Mouse (Mus musculus) forebrain, embryonic 16.5 days (tissue): ENCODE results near the gene Git1. TPM values are rescaled to one million over a fixed set of nuclear protein-coding genes. Genes with fewer than 3 reads are reported as not detected.

Experiments used
- ATAC-seq: fragments of 200-750 bp; cut with Nextera tagmentation; 2 replicates; pipeline ENCODE4 v1.8.0; 2017; ENCODE audit warnings: mild to moderate bottlenecking, moderate library complexity
- H3K27ac ChIP-seq: fragments of 300-500 bp; sonication (generic); 2 replicates; pipeline ENCODE4 v1.5.1; 2014; ENCODE audit warnings: low read length, control low read depth
- H3K27me3 ChIP-seq: fragments of 300-500 bp; sonication (generic); replicated peaks from 2 replicates; pipeline ENCODE4 v1.6.1; 2014; ENCODE audit warnings: low read length; ENCODE audit not compliant: control insufficient read depth, insufficient read depth
- H3K36me3 ChIP-seq: fragments of 300-500 bp; sonication (generic); 2 replicates; pipeline ENCODE4 v1.6.1; 2014; ENCODE audit not compliant: control insufficient read depth, insufficient read depth
- H3K4me1 ChIP-seq: fragments of 300-500 bp; sonication (generic); replicated peaks from 2 replicates; pipeline ENCODE4 v1.6.1; 2014; ENCODE audit warnings: low read length; ENCODE audit not compliant: control insufficient read depth, insufficient read depth
- H3K4me2 ChIP-seq: fragments of 300-500 bp; sonication (generic); 2 replicates; pipeline ENCODE4 v1.6.1; 2014; ENCODE audit warnings: mild to moderate bottlenecking, low read length, control low read depth
- H3K4me3 ChIP-seq: fragments of 300-500 bp; sonication (generic); replicated peaks from 2 replicates; pipeline ENCODE4 v1.5.1; 2014; ENCODE audit warnings: mild to moderate bottlenecking, low read length, control low read depth
- H3K9ac ChIP-seq: fragments of 300-500 bp; sonication (generic); replicated peaks from 2 replicates; pipeline ENCODE4 v1.6.1; 2014; ENCODE audit warnings: low read depth, low read length, control low read depth
- H3K9me3 ChIP-seq: fragments of 300-500 bp; sonication (generic); 2 replicates; pipeline ENCODE4 v1.6.1; 2016; ENCODE audit warnings: low read length; ENCODE audit not compliant: control insufficient read depth
- WGBS: fragments of 180-500 bp; shearing (Covaris S2); extraction: QIAGEN DNeasy Blood & Tissue Kit; methylation state at CpG from one replicate; pipeline ENCODE4 v1.1.7; 2014; 5-methylcytosine and 5-hydroxymethylcytosine counted together
- polyA plus RNA-seq: library from polyadenylated mRNA; unstranded; fragments of >200 nt; fragmentation: Nextera tagmentation; extraction: Ambion mirVana; gene quantifications from 2 replicates; pipeline ENCODE4 v1.2.1, GENCODE M21; 2015

Gene Git1
- 14.1 and 16.3 TPM in 2 replicates for polyA plus RNA-seq

DNA sequence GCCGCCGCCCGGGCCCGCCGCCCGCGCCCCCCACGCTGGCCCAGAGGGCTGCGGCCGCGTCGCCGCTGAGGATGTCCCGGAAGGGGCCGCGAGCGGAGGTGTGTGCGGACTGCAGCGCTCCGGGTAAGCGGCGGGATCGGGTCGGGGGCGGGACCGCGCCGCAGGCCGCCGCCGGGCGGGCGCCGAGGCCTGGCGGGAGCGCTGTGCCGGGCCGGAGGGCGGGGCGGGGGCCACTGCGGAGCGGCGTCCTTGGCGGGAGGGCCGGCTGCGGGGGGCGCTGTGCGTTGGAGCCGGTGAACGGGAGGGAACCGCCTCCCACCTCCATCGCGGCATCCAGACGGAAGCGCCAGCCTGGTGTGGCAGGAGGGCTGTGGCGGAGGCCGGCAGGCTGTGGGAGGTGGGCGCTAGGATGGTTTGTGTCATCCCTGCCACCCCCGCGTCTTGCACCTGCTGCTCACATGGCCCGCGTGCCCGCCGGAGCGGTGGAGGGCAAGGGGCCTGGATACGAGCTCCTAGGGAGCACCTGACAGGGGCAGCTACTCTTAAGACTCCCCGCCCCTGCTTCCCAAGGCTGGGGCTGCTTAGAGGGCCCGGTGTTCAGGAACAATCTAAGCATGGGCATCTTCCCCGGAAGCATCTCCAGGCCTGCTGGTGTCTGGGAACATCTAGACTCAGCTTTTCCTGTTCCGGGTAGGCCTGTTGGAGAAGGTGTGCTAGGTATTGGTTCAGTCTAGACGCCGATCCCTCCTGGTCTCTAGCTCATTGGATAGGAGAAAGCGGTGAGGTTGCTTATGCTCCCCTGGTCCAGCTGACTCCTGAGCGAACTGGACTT is at the start of gene Git1:
Gene Git1, plus strand, starts transcription at position 51 of the 832 bp plus-strand sequence.
- Histone ChIP-seq H3K9me3 (no peaks in the 10 kb centered on the region), H3K9ac (peak within 1 kb of the TSS; percentile 88), H3K36me3 (no peaks in the 10 kb centered on the region), H3K4me3 (peak within 1 kb of the TSS; percentile 71), H3K27ac (peak within 1 kb of the TSS; percentile 95), H3K27me3 (no peaks in the 10 kb centered on the region), H3K4me1 (peaks cover 47% of the 10 kb centered on the region), H3K4me2 (peak within 1 kb of the TSS; percentile 94)
- no peak for ATAC-seq
- under 1% methylated on average over 62 of the region's 74 CpGs for WGBS

DNA sequence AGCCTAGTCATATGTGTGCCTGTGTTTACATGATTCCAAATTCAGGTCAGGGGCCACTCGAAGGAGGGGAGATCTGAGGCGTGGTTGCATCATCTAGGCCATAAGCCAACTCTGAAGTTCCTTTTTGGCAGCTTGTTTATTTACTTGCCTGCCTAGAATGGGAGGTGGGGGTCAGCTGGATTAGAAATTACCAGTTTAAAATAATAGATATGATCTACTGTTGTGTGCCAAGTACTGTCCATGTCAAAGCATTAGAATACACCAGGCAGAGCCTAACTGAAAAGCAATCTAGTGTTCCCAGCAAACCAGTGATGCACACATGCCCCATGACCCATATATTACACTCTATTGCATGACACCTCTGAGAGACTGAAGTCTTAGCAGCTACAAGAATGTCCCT is 48.4 kb upstream of the Git1 start:
- no peak overlapping the region for H3K9ac ChIP-seq
- no peak overlapping the region for H3K4me3 ChIP-seq
- H3K4me2 ChIP-seq, result no peak overlapping the region
- WGBS, result 76% methylated on average over 2 of the region's 2 CpGs
- H3K27ac ChIP-seq, result no peak overlapping the region
- no peaks in the 10 kb centered on the region for H3K27me3 ChIP-seq
- no peaks in the 10 kb centered on the region for H3K4me1 ChIP-seq
- H3K9me3 ChIP-seq, result no peaks in the 10 kb centered on the region
- peaks cover 14% of the 10 kb centered on the region for H3K36me3 ChIP-seq
- ATAC-seq, result no peak

DNA sequence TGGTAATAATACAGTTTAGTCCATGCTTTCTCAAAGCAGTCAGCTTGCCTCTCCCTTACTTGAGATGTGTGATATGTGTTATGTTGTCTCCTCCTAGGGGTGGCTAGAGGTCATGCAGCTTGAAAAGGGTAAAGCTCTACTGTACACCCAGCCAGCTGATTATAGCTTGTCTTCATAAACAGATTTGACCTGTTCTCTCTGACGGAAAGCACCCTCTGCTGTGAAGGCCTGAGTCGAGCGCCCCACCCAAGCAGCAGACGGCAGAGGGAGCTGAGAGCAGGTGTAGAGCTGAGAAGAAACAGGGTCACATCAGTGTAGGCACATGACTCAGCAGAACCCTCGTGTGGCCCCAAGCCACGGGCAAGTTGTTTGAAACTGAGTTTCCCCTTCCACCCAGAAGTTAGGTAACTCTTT is 46.7 kb upstream of the Git1 start:
- WGBS, result 61% methylated on average over 6 of the region's 6 CpGs
- ATAC-seq, result no peak

DNA sequence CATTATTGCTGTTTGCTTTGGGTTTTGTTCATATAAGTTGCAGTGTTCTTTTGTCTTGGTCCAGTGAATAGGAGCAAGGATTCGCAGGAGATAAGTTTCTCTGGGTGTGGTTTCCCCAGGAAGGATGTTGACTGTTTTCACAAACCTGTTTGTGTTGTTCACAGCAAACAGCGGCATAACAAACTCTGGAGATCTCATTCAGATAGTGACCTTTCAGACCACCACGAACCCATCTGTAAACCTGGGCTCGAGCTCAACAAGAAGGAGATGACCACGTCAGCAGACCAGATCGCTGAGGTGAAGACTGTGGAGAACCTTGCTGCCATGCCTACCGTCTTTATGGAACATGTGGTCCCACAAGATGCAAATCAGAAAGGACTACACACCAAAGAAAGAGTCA is 44.1 kb upstream of the Git1 start:
- no peaks in the 10 kb centered on the region for H3K4me1 ChIP-seq
- H3K9ac ChIP-seq, result no peak overlapping the region
- H3K27ac ChIP-seq, result no peak overlapping the region
- no peak overlapping the region for H3K4me2 ChIP-seq
- no peak overlapping the region for H3K4me3 ChIP-seq
- no peaks in the 10 kb centered on the region for H3K9me3 ChIP-seq
- no peak for ATAC-seq
- 0 out of 2 replicates have a peak, but pooled peaks cover 7% of the 10 kb centered on the region for H3K36me3 ChIP-seq
- 91% methylated on average over 7 of the region's 7 CpGs for WGBS
- no peaks in the 10 kb centered on the region for H3K27me3 ChIP-seq

More for the DNA sequence above, 46.7 kb upstream of the Git1 start:
- Histone ChIP-seq H3K4me3 (no peak overlapping the region), H3K4me1 (no peaks in the 10 kb centered on the region), H3K36me3 (peaks cover 12% of the 10 kb centered on the region), H3K27ac (no peak overlapping the region), H3K27me3 (no peaks in the 10 kb centered on the region), H3K9ac (no peak overlapping the region), H3K4me2 (no peak overlapping the region), H3K9me3 (no peaks in the 10 kb centered on the region)

DNA sequence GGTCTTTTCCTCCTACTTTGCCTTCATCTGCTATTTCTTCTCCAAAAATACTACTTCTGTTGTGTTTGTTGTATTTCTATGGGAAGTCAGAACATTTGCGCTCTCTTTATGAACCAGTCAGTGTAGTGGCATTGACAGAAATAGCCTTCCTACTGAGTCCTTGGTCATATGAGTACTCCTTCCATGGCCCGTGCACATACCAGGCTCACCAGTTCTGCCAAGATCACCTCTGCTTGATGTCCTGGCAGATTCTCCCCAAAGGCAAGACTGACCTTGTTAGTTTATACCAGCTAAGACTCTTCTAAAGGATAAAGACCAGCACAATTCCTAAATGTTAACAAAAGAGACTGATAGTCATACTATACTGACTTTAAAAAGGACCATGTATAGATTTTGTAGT is 41.7 kb upstream of the Git1 start:
- Histone ChIP-seq H3K4me3 (no peak overlapping the region), H3K36me3 (0 out of 2 replicates have a peak, but pooled peaks cover 7% of the 10 kb centered on the region), H3K27ac (no peak overlapping the region), H3K4me2 (no peak overlapping the region), H3K27me3 (no peaks in the 10 kb centered on the region), H3K4me1 (no peaks in the 10 kb centered on the region), H3K9ac (no peak overlapping the region), H3K9me3 (no peaks in the 10 kb centered on the region)
- ATAC-seq, result no peak
- 95% methylated on average over 2 of the region's 2 CpGs for WGBS

DNA sequence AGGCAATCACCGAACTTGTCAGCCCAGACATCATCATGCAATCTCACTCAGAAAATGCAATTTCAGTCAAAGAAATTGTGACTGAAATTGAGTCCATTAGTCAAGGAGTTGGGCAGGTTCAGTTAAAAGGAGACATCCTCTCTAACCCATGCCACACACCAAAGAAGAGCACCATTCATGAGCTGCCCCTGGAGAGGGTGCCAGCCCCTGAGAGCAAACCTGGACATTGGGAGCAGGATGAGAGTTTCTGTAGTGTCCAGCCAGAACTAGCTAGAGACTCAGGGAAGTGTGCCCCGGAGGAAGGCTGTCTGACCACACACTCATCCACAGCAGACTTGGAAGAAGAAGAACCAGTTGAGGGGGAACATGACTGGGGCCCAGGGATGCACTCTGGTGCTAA is 40.0 kb upstream of the Git1 start:
- H3K4me2 ChIP-seq, result no peak overlapping the region
- ATAC-seq, result no peak
- 0 out of 2 replicates have a peak, but pooled peaks cover 7% of the 10 kb centered on the region for H3K36me3 ChIP-seq
- WGBS, result 92% methylated on average over 2 of the region's 2 CpGs
- H3K9me3 ChIP-seq, result no peaks in the 10 kb centered on the region
- H3K4me3 ChIP-seq, result no peak overlapping the region
- H3K4me1 ChIP-seq, result no peaks in the 10 kb centered on the region
- H3K27ac ChIP-seq, result no peak overlapping the region
- no peak overlapping the region for H3K9ac ChIP-seq
- no peaks in the 10 kb centered on the region for H3K27me3 ChIP-seq

DNA sequence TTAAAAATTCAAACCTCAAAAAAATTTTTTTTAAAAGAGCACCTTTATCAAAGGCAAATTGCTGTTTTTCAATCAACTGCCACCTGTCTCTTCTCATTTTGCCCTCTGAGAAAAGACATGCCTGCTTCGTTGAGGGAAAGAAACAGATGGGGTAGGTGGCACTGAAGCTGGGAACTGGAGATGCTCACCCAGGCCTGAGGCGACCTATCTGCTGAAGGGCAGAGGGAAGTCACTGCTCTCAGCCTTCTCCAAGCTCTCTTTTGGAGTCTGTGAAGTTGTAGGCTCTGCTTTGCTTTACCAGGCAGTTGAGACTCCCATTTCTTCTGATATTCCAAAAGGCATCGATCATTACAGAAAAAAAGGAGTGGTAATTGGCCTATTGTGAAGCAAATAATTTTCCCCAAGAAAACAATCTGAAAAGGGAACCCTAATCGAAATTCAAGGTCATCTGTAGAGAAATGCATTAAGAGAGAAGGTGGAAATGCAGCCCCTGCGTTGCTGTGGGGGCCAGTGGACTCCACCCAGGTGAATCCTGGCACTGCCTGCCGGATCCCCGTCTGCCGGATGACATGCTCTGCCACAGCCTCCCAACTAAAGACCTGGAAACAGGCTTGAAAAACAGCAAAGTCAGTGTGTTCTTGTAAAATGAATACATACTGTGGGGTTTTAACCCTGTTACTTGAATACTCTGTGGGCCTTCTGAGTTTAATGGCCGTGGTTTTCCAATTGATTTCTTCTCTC is 37.4 kb upstream of the Git1 start:
- no peak for ATAC-seq
- H3K9me3 ChIP-seq, result no peaks in the 10 kb centered on the region
- H3K4me3 ChIP-seq, result no peak overlapping the region
- H3K9ac ChIP-seq, result no peak overlapping the region
- H3K4me1 ChIP-seq, result no peaks in the 10 kb centered on the region
- 82% methylated on average over 9 of the region's 9 CpGs for WGBS
- H3K4me2 ChIP-seq, result no peak overlapping the region
- 0 out of 2 replicates have a peak, but pooled peaks cover 4% of the 10 kb centered on the region for H3K36me3 ChIP-seq
- no peaks in the 10 kb centered on the region; the same call in 1 of the 2 replicates for H3K27me3 ChIP-seq
- H3K27ac ChIP-seq, result no peak overlapping the region

DNA sequence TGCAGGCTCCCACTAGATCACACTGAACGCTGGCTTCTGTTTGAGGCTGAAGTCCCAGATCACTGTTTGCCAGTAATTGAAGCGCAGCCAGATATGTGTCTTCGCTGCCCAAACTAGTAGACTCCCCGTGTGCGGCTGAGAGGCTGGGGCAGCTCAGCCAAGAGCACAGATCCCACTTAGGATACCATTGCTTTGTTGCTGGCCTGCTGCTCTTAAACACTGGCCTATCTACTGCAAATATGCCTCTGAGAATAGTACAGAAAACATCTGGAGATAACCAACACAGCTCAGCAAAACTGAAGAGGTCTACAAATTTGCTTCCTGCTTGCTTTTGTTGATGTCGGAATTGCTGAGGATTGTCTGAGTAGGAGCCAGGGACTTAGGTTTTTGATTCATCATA is 36.5 kb upstream of the Git1 start:
- H3K27me3 ChIP-seq, result peaks cover 3% of the 10 kb centered on the region
- H3K4me2 ChIP-seq, result no peak overlapping the region
- no peak overlapping the region for H3K27ac ChIP-seq
- no peak for ATAC-seq
- 55% methylated on average over 6 of the region's 6 CpGs for WGBS
- no peak overlapping the region for H3K4me3 ChIP-seq
- 0 out of 2 replicates have a peak, but pooled peaks cover 4% of the 10 kb centered on the region for H3K36me3 ChIP-seq
- peaks cover under 1% of the 10 kb centered on the region for H3K4me1 ChIP-seq
- no peaks in the 10 kb centered on the region for H3K9me3 ChIP-seq
- H3K9ac ChIP-seq, result no peak overlapping the region

DNA sequence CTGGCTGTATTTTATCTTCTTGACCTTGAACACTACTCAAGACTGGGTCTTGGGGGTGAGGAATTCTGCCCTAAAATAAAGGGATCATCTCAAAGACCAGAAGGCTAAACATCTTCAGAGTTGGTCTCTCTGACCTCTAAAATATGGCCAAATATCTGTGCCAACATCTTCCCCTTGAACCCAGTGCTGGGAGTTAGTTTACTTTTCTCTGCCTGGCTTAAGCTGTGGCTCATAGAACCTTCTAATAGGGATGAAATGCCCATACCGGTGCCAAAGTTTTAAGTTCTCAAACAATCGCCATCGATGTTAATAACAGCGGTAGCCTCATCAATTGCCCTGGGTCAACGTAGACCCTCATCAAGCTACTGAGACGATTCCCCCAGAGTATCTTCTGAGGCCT is 31.5 kb upstream of the Git1 start:
- H3K9me3 ChIP-seq, result no peaks in the 10 kb centered on the region
- 1% methylated on average over 6 of the region's 6 CpGs for WGBS
- H3K4me1 ChIP-seq, result peaks cover 13% of the 10 kb centered on the region
- H3K27me3 ChIP-seq, result peaks cover 31% of the 10 kb centered on the region
- peak overlapping the region; percentile 50 for H3K4me3 ChIP-seq
- H3K36me3 ChIP-seq, result no peaks in the 10 kb centered on the region
- H3K4me2 ChIP-seq, result peak overlapping the region; percentile 98
- H3K27ac ChIP-seq, result no peak overlapping the region
- ATAC-seq, result no peak
- H3K9ac ChIP-seq, result peak overlapping the region; percentile 55
